Mouse (Mus musculus): ENCODE measurements around the gene Iqcg. TPM values are rescaled to one million over a fixed set of nuclear protein-coding genes. Genes with fewer than 3 reads are reported as not detected.

Gene Iqcg
- polyA plus RNA-seq, 1 experiment from 2014 or later, result 12.1 TPM

DNA sequence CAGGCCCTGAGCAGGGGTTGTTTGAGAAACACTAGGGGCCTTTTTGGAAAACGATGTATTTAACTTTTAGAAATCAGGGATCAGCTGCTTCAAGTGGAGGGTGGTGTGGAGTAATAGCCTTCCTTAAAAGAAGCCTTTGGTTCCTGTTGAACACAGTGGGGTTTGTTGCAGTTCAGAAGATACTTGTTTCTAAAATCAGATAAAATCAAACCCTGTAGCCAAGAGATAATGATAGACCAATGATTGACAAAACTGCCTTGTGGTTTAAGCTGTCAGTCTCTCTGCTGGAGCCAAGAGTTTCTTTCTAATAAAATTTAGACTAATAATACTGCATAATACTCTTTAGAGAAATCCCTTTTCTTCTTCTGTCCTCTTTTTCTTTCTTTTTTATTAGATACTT lies 75.8 kb downstream of the Iqcg start:
- Histone ChIP-seq H3K27me3 (no peaks in the 10 kb centered on the region), H3K9ac (no peak overlapping the region), H3K36me3 (peaks cover 43% of the 10 kb centered on the region), H3K4me1 (no peaks in the 10 kb centered on the region), H3K27ac (replicated peaks) (no peak overlapping the region), H3K4me3 (replicated peaks) (no peak overlapping the region), H3K9me3 (replicated peaks) (no peaks in the 10 kb centered on the region), H3K4me2 (replicated peaks) (no peak overlapping the region)
- 79% methylated on average over 1 of the region's 1 CpGs for WGBS
- no peak for ATAC-seq (ENCODE audit: insufficient number of reproducible peaks, low FRiP score, low TSS enrichment, low read depth)

DNA sequence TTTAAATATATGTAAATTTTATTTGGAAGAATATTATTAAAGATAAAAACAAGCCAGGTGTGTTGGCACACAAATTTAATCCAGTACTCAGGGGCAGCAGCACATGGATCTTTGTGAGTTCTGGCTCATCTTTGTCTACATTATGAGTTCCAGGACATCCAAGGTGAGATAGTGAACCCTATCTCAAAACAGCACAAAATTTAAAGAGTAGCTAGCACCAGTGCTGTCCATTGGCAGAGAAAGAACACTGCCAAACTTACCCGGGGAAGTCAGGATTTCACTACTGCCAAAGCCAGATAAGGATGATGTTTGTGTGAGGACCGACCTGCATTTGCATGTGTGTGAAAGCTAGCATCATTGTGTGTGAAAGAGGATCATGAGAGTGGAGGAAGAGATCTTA lies 83.0 kb downstream of the Iqcg start:
- H3K27me3 ChIP-seq, result no peaks in the 10 kb centered on the region
- no peaks in the 10 kb centered on the region for H3K4me1 ChIP-seq
- no peak overlapping the region for H3K27ac ChIP-seq (replicated peaks)
- no peaks in the 10 kb centered on the region for H3K9me3 ChIP-seq (replicated peaks)
- H3K36me3 ChIP-seq, result peaks cover 33% of the 10 kb centered on the region
- no peak overlapping the region for H3K9ac ChIP-seq
- WGBS, result 75% methylated on average over 2 of the region's 2 CpGs
- no peak overlapping the region for H3K4me2 ChIP-seq (replicated peaks)
- H3K4me3 ChIP-seq (replicated peaks), result no peak overlapping the region
- no peak for ATAC-seq (ENCODE audit: insufficient number of reproducible peaks, low FRiP score, low TSS enrichment, low read depth)

DNA sequence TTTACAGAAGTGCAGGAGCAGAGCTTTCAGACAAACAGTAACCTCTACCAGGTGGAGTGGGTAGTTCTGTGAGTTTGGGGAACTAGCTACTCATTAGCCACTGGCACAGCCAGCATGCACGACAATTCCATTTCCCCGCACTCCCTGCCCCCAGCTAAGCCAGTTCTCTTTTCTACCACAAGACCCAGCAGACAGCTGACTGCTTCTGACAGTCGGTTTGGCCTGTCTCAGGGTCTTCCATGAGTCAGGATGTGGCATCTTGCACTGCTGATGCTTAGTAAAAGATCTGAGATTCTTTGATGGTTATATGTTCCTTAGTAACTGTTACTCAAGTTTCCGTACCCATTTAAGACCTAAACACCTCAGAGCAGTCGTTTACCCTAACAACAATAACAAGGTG lies 83.5 kb downstream of the Iqcg start:
- Histone ChIP-seq H3K4me1 (no peaks in the 10 kb centered on the region), H3K27ac (replicated peaks) (no peak overlapping the region), H3K27me3 (no peaks in the 10 kb centered on the region), H3K4me2 (replicated peaks) (no peak overlapping the region), H3K4me3 (replicated peaks) (no peak overlapping the region), H3K9ac (no peak overlapping the region), H3K36me3 (peaks cover 29% of the 10 kb centered on the region), H3K9me3 (replicated peaks) (no peaks in the 10 kb centered on the region)
- ATAC-seq (ENCODE audit: insufficient number of reproducible peaks, low FRiP score, low TSS enrichment, low read depth), result no peak
- 74% methylated on average over 5 of the region's 5 CpGs for WGBS

MicroRNA genes within 50 kb of the gene (microRNA counts, 519-probe panel; counts per million panel counts)
- microRNA mmu-miR-1947, result not detected

Small RNAs within 50 kb of the gene (microRNA-seq; reads per million reads assigned to microRNA genes)
- not detected for gene Gm22231 (ENCODE audit: borderline number of aligned reads)
- 2.8 reads per million, percentile 11 among the genes with 10 or more reads in this experiment for gene Mir1947 (ENCODE audit: borderline number of aligned reads)

Other genes starting within 250 kb of the Iqcg start
- gene Smbd1, start 245.7 kb downstream of the Iqcg start, polyA plus RNA-seq (2015; fragmentation: Nextera tagmentation; extraction: Ambion mirVana), result not detected in 2 replicates
- 90.0 and 99.3 TPM in 2 replicates for gene Fyttd1, start 178.7 kb downstream of the Iqcg start, polyA plus RNA-seq (2015; fragmentation: Nextera tagmentation; extraction: Ambion mirVana)
- gene Rubcn, start 178.5 kb downstream of the Iqcg start, polyA plus RNA-seq (2015; fragmentation: Nextera tagmentation; extraction: Ambion mirVana), result 22.8 and 23.7 TPM in 2 replicates
- gene Lrch3, start 142.1 kb downstream of the Iqcg start, polyA plus RNA-seq (2015; fragmentation: Nextera tagmentation; extraction: Ambion mirVana), result 20.5 and 22.2 TPM in 2 replicates
- 817 and 937 TPM in 2 replicates for gene Rpl35a, start 235 bp upstream of the Iqcg start, polyA plus RNA-seq (2015; fragmentation: Nextera tagmentation; extraction: Ambion mirVana)
- 1.9 and 2.3 TPM in 2 replicates for gene Lmln, start 6.3 kb upstream of the Iqcg start, polyA plus RNA-seq (2015; fragmentation: Nextera tagmentation; extraction: Ambion mirVana)
- 17.6 and 18.4 TPM in 2 replicates for gene Osbpl11, start 128.9 kb upstream of the Iqcg start, polyA plus RNA-seq (2015; fragmentation: Nextera tagmentation; extraction: Ambion mirVana)
- gene Snx4, start 195.2 kb upstream of the Iqcg start, polyA plus RNA-seq (2015; fragmentation: Nextera tagmentation; extraction: Ambion mirVana), result 82.2 and 83.6 TPM in 2 replicates

Measured in embryonic facial prominence, embryonic 15.5 days (tissue).